ENCODE assay signal across 8 mouse cellular contexts in the genomic region with DNA sequence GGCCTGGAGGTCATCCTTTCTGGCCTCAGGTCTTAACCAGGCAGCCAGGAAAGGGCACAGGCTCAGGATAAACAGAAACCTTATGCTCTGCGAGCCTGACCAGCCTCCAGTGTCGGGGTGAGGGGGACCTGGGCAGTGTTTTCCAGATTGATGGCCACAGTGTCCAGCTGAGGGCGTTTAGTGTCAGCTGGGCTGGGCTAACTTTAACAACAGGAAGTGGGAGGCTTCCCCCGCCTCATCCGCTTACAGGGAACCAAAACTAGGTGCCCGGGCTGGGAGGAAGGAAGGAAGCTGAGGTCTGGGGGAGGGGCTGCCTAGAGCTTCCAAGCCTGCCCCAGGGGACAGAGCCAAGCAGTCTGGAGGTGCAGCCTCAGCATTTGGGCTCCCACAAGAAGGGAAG. TPM values are rescaled to one million over a fixed set of nuclear protein-coding genes. Genes with fewer than 3 reads are reported as not detected.
DNase-seq lines count a peak whose midpoint lies in the region; ATAC-seq lines count a peak whose summit lies in the region.

No protein-coding gene starts in this region.

- WGBS in embryonic facial prominence, embryonic 13.5 days, result 9% methylated on average over 6 of the region's 6 CpGs
- WGBS in heart, embryonic 14.5 days, result 16% methylated on average over 6 of the region's 6 CpGs
- 6% methylated on average over 6 of the region's 6 CpGs for WGBS in kidney, embryonic 15.5 days
- WGBS in liver, embryonic 15.5 days (ENCODE audit: insufficient replicate concordance), result 29% methylated on average over 6 of the region's 6 CpGs

- intact Hi-C loops in left cerebral cortex, postnatal 4 days (cut with DNase I), result loop anchor here (5.0 kb wide), 1 partner anchor 84 kb away; no protein-coding TSS in a partner anchor

- peaks cover 53% of the 10 kb centered on the region for H3K4me1 ChIP-seq in embryonic facial prominence, embryonic 13.5 days
- peaks cover 23 to 35% of the 10 kb centered on the region in 2 experiments for H3K4me1 ChIP-seq in heart, embryonic 14.5 days (ENCODE audit: control insufficient read depth in 2 of 2, insufficient read depth in 2 of 2, low read length in 2 of 2)
- H3K4me1 ChIP-seq in kidney, embryonic 15.5 days, result peaks cover 48% of the 10 kb centered on the region
- H3K4me1 ChIP-seq in liver, embryonic 15.5 days (replicated peaks), result peaks cover 59% of the 10 kb centered on the region

- peak overlapping the region; percentile 97 for H3K4me3 ChIP-seq in embryonic facial prominence, embryonic 13.5 days
- peak overlapping the region in 1 of 2 experiments; percentile 89; a peak in 2 of 4 replicates for H3K4me3 ChIP-seq in heart, embryonic 14.5 days (ENCODE audit: control insufficient read depth in 1 of 2, insufficient read depth in 1 of 2, low read depth in 1 of 2, low read length in 2 of 2)
- H3K4me3 ChIP-seq in kidney, embryonic 15.5 days (replicated peaks), result peak overlapping the region; percentile 98
- 0 out of 2 replicates have a peak overlapping the region, but pooled peaks have one; percentile 15 for H3K4me3 ChIP-seq in liver, embryonic 15.5 days (replicated peaks)

- peak overlapping the region; percentile 99 for H3K9ac ChIP-seq in embryonic facial prominence, embryonic 13.5 days
- peak overlapping the region; percentile 51 for H3K9ac ChIP-seq in heart, embryonic 14.5 days (ENCODE audit: low read length)
- H3K9ac ChIP-seq in kidney, embryonic 15.5 days, result peak overlapping the region; percentile 96
- H3K9ac ChIP-seq in liver, embryonic 15.5 days, result no peak overlapping the region

- no peaks in the 10 kb centered on the region for H3K27me3 ChIP-seq in embryonic facial prominence, embryonic 13.5 days
- H3K27me3 ChIP-seq in heart, embryonic 14.5 days (ENCODE audit: control insufficient read depth, insufficient read depth, low read length), result no peaks in the 10 kb centered on the region
- H3K27me3 ChIP-seq in kidney, embryonic 15.5 days, result no peaks in the 10 kb centered on the region
- H3K27me3 ChIP-seq in liver, embryonic 15.5 days, result peaks cover 23% of the 10 kb centered on the region

- ATAC-seq in embryonic facial prominence, embryonic 13.5 days (ENCODE audit: insufficient number of reproducible peaks, insufficient read depth, low FRiP score, low TSS enrichment, low read depth), result no peak
- ATAC-seq in heart, embryonic 14.5 days (ENCODE audit: insufficient number of reproducible peaks, insufficient read depth, low FRiP score, low read depth), result no peak
- 0 out of 2 replicates have a peak, but pooled peaks have one; percentile 1 for ATAC-seq in kidney, embryonic 15.5 days (replicated peaks; ENCODE audit: low FRiP score)
- no peak for ATAC-seq in liver, embryonic 15.5 days (ENCODE audit: insufficient read depth)

- peaks cover 51% of the 10 kb centered on the region for H3K36me3 ChIP-seq in embryonic facial prominence, embryonic 13.5 days
- peaks cover 49% of the 10 kb centered on the region for H3K36me3 ChIP-seq in heart, embryonic 14.5 days (ENCODE audit: control insufficient read depth, insufficient read depth, low read length)
- peaks cover 44% of the 10 kb centered on the region for H3K36me3 ChIP-seq in kidney, embryonic 15.5 days
- peaks cover 21% of the 10 kb centered on the region; the same call in 1 of the 2 replicates for H3K36me3 ChIP-seq in liver, embryonic 15.5 days (replicated peaks)

- peak overlapping the region; percentile 75 for H3K27ac ChIP-seq in embryonic facial prominence, embryonic 13.5 days
- peak overlapping the region; percentile 46 to 68 for H3K27ac ChIP-seq in heart, embryonic 14.5 days (replicated peaks in 1 of 2; ENCODE audit: control insufficient read depth in 1 of 2, insufficient read depth in 1 of 2, low read depth in 2 of 2, low read length in 2 of 2)
- H3K27ac ChIP-seq in kidney, embryonic 15.5 days, result peak overlapping the region; percentile 99
- H3K27ac ChIP-seq in liver, embryonic 15.5 days (replicated peaks), result peak overlapping the region; percentile 31; the same call in 1 of the 2 replicates

- no peaks in the 10 kb centered on the region for H3K9me3 ChIP-seq in embryonic facial prominence, embryonic 13.5 days
- H3K9me3 ChIP-seq in heart, embryonic 14.5 days (ENCODE audit: control insufficient read depth, low read length), result no peaks in the 10 kb centered on the region
- no peaks in the 10 kb centered on the region for H3K9me3 ChIP-seq in kidney, embryonic 15.5 days (replicated peaks)
- H3K9me3 ChIP-seq in liver, embryonic 15.5 days (replicated peaks), result no peaks in the 10 kb centered on the region

- peak overlapping the region; percentile 96 for H3K4me2 ChIP-seq in embryonic facial prominence, embryonic 13.5 days
- H3K4me2 ChIP-seq in heart, embryonic 14.5 days (ENCODE audit: low read length), result peak overlapping the region; percentile 85
- H3K4me2 ChIP-seq in kidney, embryonic 15.5 days, result peak overlapping the region; percentile 98
- H3K4me2 ChIP-seq in liver, embryonic 15.5 days, result peak overlapping the region; percentile 100

- peak; percentile 69 for DNase-seq in left cerebral cortex, adult 11 months (ENCODE audit: low spot score)
- DNase-seq in left cerebral cortex, postnatal 4 days, result no peak
- peak; percentile 70 for DNase-seq in naive thymus-derived CD4-positive, alpha-beta T cell, adult 2 months (ENCODE audit: low read depth)
- peak; percentile 69 for DNase-seq in telencephalon, adult 2 months (ENCODE audit: low read depth, low spot score)

RNA-seq across cellular contexts. Expression of gene Dusp7, which starts 3.3 kb away (rescaled TPM):
- 10 to 100 TPM; 54.3 to 54.4 TPM for total RNA-seq in left cerebral cortex, postnatal 4 days (2021)
- polyA plus RNA-seq in embryonic facial prominence, embryonic 13.5 days (2015; fragmentation: Nextera tagmentation; extraction: Ambion mirVana), result 40.3 and 40.6 TPM in 2 replicates
- polyA plus RNA-seq in heart, embryonic 14.5 days (2014; fragmentation: Nextera tagmentation; extraction: Ambion mirVana), result 16.4 and 19.8 TPM in 2 replicates
- 15.6 and 17.7 TPM in 2 replicates for polyA plus RNA-seq in kidney, embryonic 15.5 days (2015; fragmentation: Nextera tagmentation; extraction: Ambion mirVana)
- polyA plus RNA-seq in liver, embryonic 15.5 days (2015; fragmentation: Nextera tagmentation; extraction: Ambion mirVana), result 3.4 and 5.1 TPM in 2 replicates

RNA-seq across cellular contexts. Expression of gene Rpl29, which starts 57.5 kb away (rescaled TPM):
- total RNA-seq in left cerebral cortex, postnatal 4 days (2021), result 100 to 1,000 TPM; 480 to 518 TPM
- polyA plus RNA-seq in embryonic facial prominence, embryonic 13.5 days (2015; fragmentation: Nextera tagmentation; extraction: Ambion mirVana), result 841 and 1,083 TPM in 2 replicates
- 691 and 781 TPM in 2 replicates for polyA plus RNA-seq in heart, embryonic 14.5 days (2014; fragmentation: Nextera tagmentation; extraction: Ambion mirVana)
- polyA plus RNA-seq in kidney, embryonic 15.5 days (2015; fragmentation: Nextera tagmentation; extraction: Ambion mirVana), result 1,077 and 1,119 TPM in 2 replicates
- 454 and 516 TPM in 2 replicates for polyA plus RNA-seq in liver, embryonic 15.5 days (2015; fragmentation: Nextera tagmentation; extraction: Ambion mirVana)

Comparison
In these comparisons a context has a peak if more than half of its experiments do, and no peak if none do; other contexts are left out.
1. H3K27ac ChIP-seq: peak in every context shown above with its lines; median percentile 99 in kidney, embryonic 15.5 days; 75 in embryonic facial prominence, embryonic 13.5 days; 57 in heart, embryonic 14.5 days; 31 in liver, embryonic 15.5 days.